Mouse (Mus musculus) large intestine, adult 2 months (tissue): ENCODE results near the gene Barhl2. TPM values are rescaled to one million over a fixed set of nuclear protein-coding genes. Genes with fewer than 3 reads are reported as not detected.

ENCODE experiments used
- DNase-seq: peaks from one replicate; pipeline ENCODE4 v3.0.0-alpha.2; 2012; ENCODE audit warnings: low read depth, low spot score
- WGBS: fragments of 180-500 bp; shearing (Covaris S2); methylation state at CpG from one replicate; pipeline ENCODE4 v1.1.7; 2018; 5-methylcytosine and 5-hydroxymethylcytosine counted together
- polyA plus RNA-seq: library from polyadenylated mRNA; depleted of rRNA; stranded (reverse); fragments of >200 nt; gene quantifications from 2 replicates; pipeline ENCODE4 v1.2.3, GENCODE M21; 2012; rRNA removed

The Barhl2 gene
- polyA plus RNA-seq: not detected in 2 replicates

- WGBS: 1% methylated on average over 57 of the region's 57 CpGs
Observed at GRCm38 (mm10) chr5:106457986-106458476, at the start of gene Barhl2. Gene Barhl2 (minus strand): TSS chr5:106458166.

DNA sequence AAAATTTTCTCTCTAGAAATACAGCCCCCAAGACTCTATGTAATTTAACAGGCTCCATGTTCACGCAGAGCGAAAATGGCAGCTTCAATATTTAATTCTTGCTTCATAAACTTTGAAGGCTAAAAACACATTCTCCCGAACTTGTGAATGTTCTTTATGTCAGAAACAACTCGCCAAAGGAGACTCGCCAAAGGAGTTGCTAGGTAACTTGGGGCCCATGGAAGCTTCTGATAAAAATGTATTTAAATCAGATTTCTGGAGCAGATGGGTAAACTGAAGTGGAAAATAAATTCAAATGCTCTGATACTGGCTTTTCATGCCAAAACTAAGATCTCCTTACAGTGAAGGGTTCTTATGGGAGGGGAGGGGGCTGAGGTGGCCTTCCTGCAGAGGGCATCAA, 48.1 kb upstream of the Barhl2 start:
- 83% methylated on average over 5 of the region's 5 CpGs for WGBS
- no peak for DNase-seq

More at GRCm38 (mm10) chr5:106457986-106458476, at the start of gene Barhl2:
- DNase-seq: no peak

DNA sequence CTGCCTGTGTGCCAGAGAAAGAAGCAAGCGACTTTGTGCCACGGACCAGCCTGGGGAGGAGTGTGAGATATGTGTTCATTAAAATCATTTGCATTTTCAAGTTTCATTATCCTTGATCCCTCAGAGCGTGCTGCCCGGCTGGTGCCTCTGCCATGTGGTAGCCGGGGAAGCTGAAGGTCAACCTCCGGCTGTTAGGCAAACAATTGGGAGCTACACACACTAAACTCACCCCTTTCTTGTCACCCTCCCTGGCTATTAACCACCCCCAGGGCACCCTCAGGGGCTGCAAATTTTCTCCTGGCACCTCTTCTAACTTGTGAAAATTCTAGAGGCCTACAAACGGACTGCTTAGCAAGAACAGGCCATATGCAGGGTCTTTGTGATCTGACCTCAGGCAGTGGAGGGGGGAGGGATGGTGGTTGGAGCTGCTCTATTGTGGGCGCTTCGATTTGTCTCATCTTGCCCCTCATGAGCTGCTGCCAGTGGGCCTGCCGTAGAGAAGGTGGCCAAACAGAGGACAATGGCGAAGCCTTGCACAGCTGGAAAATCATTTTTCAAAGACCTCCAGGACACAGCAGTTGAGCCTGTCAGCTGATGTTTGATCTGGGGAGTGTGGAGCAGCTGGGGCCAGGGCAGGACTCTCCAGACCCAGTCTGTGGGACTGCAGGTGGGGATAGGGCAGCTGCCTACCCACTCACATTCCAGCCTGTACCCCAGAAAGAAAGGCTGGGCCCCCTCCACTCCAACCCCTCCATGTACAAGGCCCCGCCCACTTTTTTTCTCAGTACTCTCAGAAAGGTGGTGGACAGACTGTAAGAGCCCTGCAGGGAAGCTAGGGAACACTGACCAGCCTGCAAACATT, 44.9 kb upstream of the Barhl2 start:
- WGBS: 61% methylated on average over 12 of the region's 12 CpGs
- DNase-seq: no peak

GRCm38 (mm10) chr5:106502271-106502670, 44.3 kb upstream of the Barhl2 start:
- 72% methylated on average over 7 of the region's 7 CpGs for WGBS
- DNase-seq: no peak

- no peak for DNase-seq
- 56% methylated on average over 8 of the region's 8 CpGs for WGBS
Observed at GRCm38 (mm10) chr5:106491771-106492170, 33.8 kb upstream of the Barhl2 start.

- WGBS: 16% methylated on average over 10 of the region's 10 CpGs
- DNase-seq: no peak
Observed at GRCm38 (mm10) chr5:106472105-106472500, 14.1 kb upstream of the Barhl2 start.

GRCm38 (mm10) chr5:106471235-106472104, 13.5 kb upstream of the Barhl2 start:
- DNase-seq: no peak
- 24% methylated on average over 13 of the region's 13 CpGs for WGBS

DNA sequence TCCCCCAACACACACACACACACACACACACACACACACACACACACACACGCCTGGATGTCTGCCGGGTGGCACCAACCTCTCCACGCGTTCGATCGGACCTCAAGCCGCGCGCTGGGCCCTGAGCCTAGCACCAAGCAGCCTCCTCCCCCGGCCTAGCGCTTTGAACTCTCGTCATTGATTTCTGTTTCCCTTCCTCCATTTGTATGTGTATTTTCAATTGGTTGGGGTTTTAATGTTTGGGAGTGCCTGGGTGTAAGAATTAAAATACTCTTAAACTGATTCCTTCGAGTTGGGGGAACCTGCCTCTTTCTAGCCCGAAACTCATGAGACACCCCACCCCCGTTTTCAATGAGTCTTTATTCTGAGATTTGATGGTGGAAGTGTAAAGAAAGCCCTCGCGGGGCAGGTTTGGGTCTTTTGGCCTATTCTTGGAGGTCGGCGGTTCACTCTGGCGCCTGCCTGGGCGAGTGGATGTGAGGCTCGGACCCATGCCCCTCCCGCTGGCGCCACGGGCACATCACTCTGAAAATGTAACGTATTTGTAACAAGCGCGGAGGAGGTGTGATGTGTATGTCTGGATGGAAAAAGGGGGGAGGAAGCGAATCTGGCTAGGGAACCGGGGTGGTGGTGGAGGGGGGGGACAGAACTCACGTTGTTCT, 7.3 kb upstream of the Barhl2 start:
- WGBS: 3% methylated on average over 31 of the region's 31 CpGs
- no peak for DNase-seq

DNA sequence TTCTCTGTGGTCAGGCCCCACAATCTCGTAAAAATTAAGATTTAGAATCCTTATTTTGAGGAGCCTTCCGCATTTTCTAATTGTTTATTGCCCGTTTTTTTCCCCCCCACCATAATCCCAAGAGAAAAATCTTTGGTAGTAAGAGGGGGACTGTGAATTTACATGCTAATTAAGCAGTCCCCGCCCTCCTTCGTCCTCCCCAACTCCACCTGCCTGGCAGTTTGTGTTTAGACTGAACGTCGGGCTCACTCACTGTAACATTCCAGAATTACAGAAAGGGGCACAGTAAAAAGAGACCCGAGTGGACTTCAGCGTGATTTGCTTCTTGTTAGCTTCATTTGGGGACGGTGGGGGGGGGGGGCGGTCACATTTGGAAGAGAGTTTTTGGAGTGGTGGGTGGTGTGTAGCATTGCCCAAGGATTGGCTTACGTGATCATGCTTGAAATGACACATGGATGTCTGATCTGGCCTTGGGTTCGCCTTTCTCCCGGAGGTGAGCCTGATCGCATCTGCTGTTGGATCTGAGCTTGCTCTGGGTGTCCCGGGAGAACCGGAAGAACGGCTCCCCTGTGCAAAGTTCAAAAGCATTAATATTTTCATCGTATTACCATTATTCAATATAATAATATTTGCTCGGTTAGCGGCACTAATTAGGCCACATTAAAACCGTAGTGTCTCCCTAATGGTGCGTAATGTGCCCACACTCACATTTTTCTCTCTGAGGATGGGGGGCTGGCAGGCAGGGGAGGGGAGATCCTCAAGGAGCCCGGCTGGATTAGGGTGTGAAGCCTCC, 6.6 kb upstream of the Barhl2 start:
- DNase-seq: no peak

GRCm38 (mm10) chr5:106463661-106464191, 5.8 kb upstream of the Barhl2 start:
- 2% methylated on average over 25 of the region's 25 CpGs for WGBS
- no peak for DNase-seq

More for the DNA sequence above, 6.6 kb upstream of the Barhl2 start:
- 4% methylated on average over 24 of the region's 24 CpGs for WGBS

DNA sequence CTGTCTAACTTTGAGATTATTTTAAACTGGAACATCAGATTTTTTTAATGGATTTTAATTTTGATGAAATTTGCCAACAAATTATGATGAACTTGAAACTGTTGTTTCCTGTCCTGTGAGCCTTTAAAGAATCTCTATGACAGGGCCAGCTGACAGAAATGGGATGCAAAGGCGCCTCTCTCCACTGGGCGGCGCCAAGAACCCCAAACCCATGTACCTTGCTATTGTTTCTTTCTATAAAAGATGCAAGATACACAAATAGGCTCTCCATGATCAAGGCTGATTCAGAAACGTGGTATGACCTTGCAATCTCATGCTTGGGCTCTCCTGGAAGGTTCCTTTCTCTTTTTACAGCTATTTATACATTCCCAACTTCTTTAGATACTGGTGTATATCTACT, 3.9 kb upstream of the Barhl2 start:
- WGBS: 2% methylated on average over 4 of the region's 4 CpGs
- DNase-seq: no peak

- no peak for DNase-seq
- WGBS: 17% methylated on average over 3 of the region's 3 CpGs
Observed at GRCm38 (mm10) chr5:106461431-106461830, 3.5 kb upstream of the Barhl2 start.

DNA sequence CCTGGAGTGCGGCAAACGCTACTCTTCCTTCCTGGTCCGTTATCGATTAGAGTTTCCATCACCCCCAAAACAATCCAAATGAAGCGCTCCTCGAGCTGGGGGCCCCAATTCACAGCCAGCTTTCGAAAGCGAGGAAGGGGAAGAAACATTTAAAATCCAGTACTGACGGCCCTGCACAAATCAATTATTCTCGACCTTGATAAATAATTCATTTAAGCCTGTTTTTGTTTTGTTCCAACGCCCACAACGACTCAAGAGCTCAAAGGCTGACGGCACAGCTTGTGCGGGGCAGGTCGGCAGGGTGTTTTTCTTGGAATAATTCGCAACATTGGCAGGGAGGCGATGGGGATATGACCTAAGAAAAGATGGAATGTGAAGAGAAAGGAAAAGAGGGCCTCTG, 2.6 kb upstream of the Barhl2 start:
- DNase-seq: no peak
- 6% methylated on average over 17 of the region's 17 CpGs for WGBS

DNA sequence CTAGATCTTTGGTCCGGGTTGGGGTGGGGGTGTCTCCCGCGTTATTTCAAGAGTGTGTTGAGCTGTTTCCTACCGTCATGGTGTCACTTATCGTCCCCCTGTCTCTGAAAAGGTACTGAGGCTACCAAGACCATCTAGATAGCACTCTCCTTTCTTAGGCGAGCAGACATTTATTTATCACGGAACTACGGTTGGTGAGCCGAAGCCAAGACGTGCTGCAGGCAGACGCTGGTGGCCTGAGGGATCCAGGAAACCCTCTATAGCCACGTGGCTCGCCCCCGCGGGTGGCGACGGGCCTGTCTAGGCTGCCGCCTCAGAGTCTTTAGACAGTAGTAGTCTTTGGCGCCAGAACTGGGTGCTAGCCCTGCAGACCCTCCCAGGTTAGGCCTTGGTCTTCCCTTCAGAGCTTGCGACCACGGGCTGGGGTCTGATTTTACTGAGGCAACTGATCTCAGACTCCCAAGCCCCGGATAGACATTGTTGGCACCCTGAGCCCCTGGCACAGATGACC, 2.1 kb upstream of the Barhl2 start:
- DNase-seq: no peak
- WGBS: 2% methylated on average over 22 of the region's 22 CpGs

- 5% methylated on average over 31 of the region's 31 CpGs for WGBS
- no peak for DNase-seq
Observed at GRCm38 (mm10) chr5:106459120-106459641, 1.2 kb upstream of the Barhl2 start.

GRCm38 (mm10) chr5:106458477-106459119, 632 bp upstream of the Barhl2 start:
- no peak for DNase-seq
- under 1% methylated on average over 67 of the region's 68 CpGs for WGBS

DNA sequence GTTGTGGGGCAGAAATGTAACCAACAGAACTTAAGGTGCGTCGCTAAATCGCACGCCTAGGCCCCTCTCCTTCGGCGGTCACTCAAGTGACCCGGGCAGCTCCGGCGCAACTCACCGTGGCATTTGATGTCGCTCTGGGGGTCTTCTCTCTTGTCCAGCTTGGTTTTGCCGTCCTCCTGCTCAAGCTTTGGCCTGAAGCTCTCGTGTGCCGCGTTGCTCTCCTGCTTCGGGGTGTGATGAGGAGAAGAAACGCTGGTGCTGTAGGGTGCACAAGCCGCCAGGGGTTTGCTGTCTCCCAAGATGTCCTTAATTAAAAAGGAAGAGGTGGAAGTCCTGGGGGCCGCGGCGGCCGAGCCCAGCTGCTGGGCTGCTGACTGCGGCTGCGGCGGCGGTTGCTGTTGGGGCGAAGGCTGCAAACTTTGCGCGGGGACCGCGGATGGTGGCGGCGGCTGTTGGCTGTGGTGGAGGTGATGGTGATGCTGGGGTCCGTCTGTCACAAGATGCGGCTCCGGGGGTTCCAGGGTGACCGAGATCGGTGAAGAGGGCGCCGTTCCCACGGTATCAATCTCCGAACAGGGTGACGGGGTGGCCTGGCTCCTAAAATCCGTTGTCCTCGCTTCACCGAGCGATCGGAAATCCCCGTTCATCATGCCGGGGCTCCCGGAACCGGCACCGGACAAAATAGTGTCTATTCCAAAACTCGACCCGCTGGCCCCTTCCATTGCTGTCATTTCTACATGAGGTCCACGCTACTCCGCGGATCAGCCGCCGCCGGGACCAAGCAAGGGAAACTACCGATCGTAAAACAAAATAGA, 648 bp downstream of the Barhl2 start:
- DNase-seq: no peak
- 4% methylated on average over 62 of the region's 63 CpGs for WGBS
